25 mouse cellular contexts compared by ENCODE assay signal in genomic region chr5:147494791-147495376, GRCm38 (mm10).
DNase-seq lines count a peak whose midpoint lies in the region; ATAC-seq and TF ChIP-seq lines count a peak whose summit lies in the region.
"Had no signal": no experiment of that assay in that cellular context is flagged by ENCODE, and none has a peak within 500 bp of the region (broad histone marks: within the 10 kb centered on the region; RNA-seq: fewer than 3 reads in every experiment).

No protein-coding gene starts in this region.

- TF ChIP-seq EP300 in liver, postnatal 0 days (IDR thresholded peaks at IDR 0.05; ENCODE audit: low read depth), result no peak

- no peaks in the 10 kb centered on the region for H3K9me3 ChIP-seq in liver, embryonic 11.5 days (ENCODE audit: control insufficient read depth, low read length)
- no peaks in the 10 kb centered on the region for H3K9me3 ChIP-seq in liver, postnatal 0 days (ENCODE audit: low read length)
- H3K9me3 ChIP-seq: embryonic facial prominence, embryonic 12.5 days; forebrain, embryonic 12.5 days; hindbrain, embryonic 13.5 days; limb, embryonic 12.5 days; midbrain, embryonic 12.5 days; stomach, embryonic 15.5 days had no signal

- H3K79me2 ChIP-seq in liver, adult 2 months (ENCODE audit: control insufficient read depth, insufficient read depth, low read length), result peaks cover 20% of the 10 kb centered on the region; the same call in 1 of the 2 replicates

- intact Hi-C loops in heart, postnatal 14 days (cut with DNase I), result no loop called here

- H3K27ac ChIP-seq in liver, adult 2 months (replicated peaks; ENCODE audit: insufficient read depth, low read depth, low read length), result peak overlapping the region; percentile 13; the same call in 1 of the 2 replicates
- peak overlapping the region; percentile 40; the same call in 1 of the 2 replicates for H3K27ac ChIP-seq in liver, embryonic 11.5 days (ENCODE audit: low read depth, low read length)
- peak overlapping the region; percentile 9 for H3K27ac ChIP-seq in liver, postnatal 0 days (ENCODE audit: low read depth)
- H3K27ac ChIP-seq: embryonic facial prominence, embryonic 12.5 days; forebrain, embryonic 12.5 days; gastrocnemius, adult 2 months; hindbrain, embryonic 13.5 days; limb, embryonic 12.5 days; midbrain, embryonic 12.5 days; stomach, embryonic 15.5 days had no signal

- TF ChIP-seq CTCF in liver, adult 2 months (IDR thresholded peaks at IDR 0.05; ENCODE audit: low read depth, low read length), result no peak
- TF ChIP-seq CTCF in liver, postnatal 0 days (IDR thresholded peaks at IDR 0.05; ENCODE audit: low read depth), result no peak

- H3K4me1 ChIP-seq in liver, adult 2 months (ENCODE audit: control insufficient read depth, insufficient read depth, low read length), result peaks cover 9% of the 10 kb centered on the region
- H3K4me1 ChIP-seq in liver, embryonic 11.5 days (replicated peaks; ENCODE audit: control insufficient read depth, insufficient read depth, low read length), result peaks cover 30% of the 10 kb centered on the region
- peaks cover 29% of the 10 kb centered on the region for H3K4me1 ChIP-seq in liver, postnatal 0 days (ENCODE audit: insufficient read depth)
- H3K4me1 ChIP-seq: embryonic facial prominence, embryonic 12.5 days; forebrain, embryonic 12.5 days; midbrain, embryonic 12.5 days; stomach, embryonic 15.5 days had no signal

- no peak overlapping the region for H3K4me3 ChIP-seq in liver, adult 2 months (ENCODE audit: insufficient read depth, low read depth, low read length)
- no peak overlapping the region for H3K4me3 ChIP-seq in liver, embryonic 11.5 days (ENCODE audit: low read depth, low read length)
- no peak overlapping the region for H3K4me3 ChIP-seq in liver, postnatal 0 days (ENCODE audit: low read depth, low read length)
- H3K4me3 ChIP-seq: embryonic facial prominence, embryonic 12.5 days; erythroblast, embryonic 14.5 days; forebrain, embryonic 12.5 days; gastrocnemius, adult 2 months; hindbrain, embryonic 13.5 days; limb, embryonic 12.5 days; midbrain, embryonic 12.5 days; stomach, embryonic 15.5 days had no signal

- ATAC-seq in liver, embryonic 11.5 days (replicated peaks; ENCODE audit: low FRiP score), result no peak
- peak; percentile 49 for ATAC-seq in liver, postnatal 0 days
- ATAC-seq: CD4-positive, CD25-positive, alpha-beta regulatory T cell, adult 4 months; Patski had no signal

- WGBS in liver, adult 2 months, result 75% methylated on average over 10 of the region's 10 CpGs
- WGBS in liver, embryonic 11.5 days, result 56% methylated on average over 10 of the region's 10 CpGs
- 58% methylated on average over 10 of the region's 10 CpGs for WGBS in liver, postnatal 0 days (ENCODE audit: insufficient replicate concordance)

- DNase-seq in heart, adult 11 months, result peak; percentile 56
- no peak for DNase-seq in heart, postnatal 14 days
- DNase-seq in liver, adult 2 months (ENCODE audit: extremely low read depth, low read depth, low spot score), result no peak
- no peak for DNase-seq in liver
- DNase-seq in liver, embryonic 11.5 days (ENCODE audit: low spot score), result no peak
- DNase-seq in liver, postnatal 0 days, result no peak
- no peak for DNase-seq in kidney, adult 18-20 months
- DNase-seq in kidney, postnatal 25 days, result no peak
- DNase-seq: adrenal gland, postnatal 36 days; cerebellum, adult 11 months; cerebellum, postnatal 10 days; gastrocnemius, adult 2 months; kidney, adult 11 months; lung, embryonic 14.5 days; lung, postnatal 4 days; thymus, postnatal 36 days had no signal

- H3K4me2 ChIP-seq in liver, embryonic 11.5 days, result no peak overlapping the region
- no peak overlapping the region for H3K4me2 ChIP-seq in liver, postnatal 0 days (ENCODE audit: low read depth, low read length)
- H3K4me2 ChIP-seq: embryonic facial prominence, embryonic 12.5 days; forebrain, embryonic 12.5 days; hindbrain, embryonic 13.5 days; limb, embryonic 12.5 days; lung, embryonic 14.5 days; midbrain, embryonic 12.5 days; stomach, embryonic 15.5 days had no signal

- no peaks in the 10 kb centered on the region for H3K27me3 ChIP-seq in liver, adult 2 months (ENCODE audit: control insufficient read depth, insufficient read depth, low read length)
- H3K27me3 ChIP-seq in liver, embryonic 11.5 days (replicated peaks; ENCODE audit: control insufficient read depth, insufficient read depth, low read length), result no peaks in the 10 kb centered on the region
- H3K27me3 ChIP-seq in liver, postnatal 0 days (ENCODE audit: insufficient read depth, low read length), result no peaks in the 10 kb centered on the region
- H3K27me3 ChIP-seq: embryonic facial prominence, embryonic 12.5 days; forebrain, embryonic 12.5 days; hindbrain, embryonic 13.5 days; limb, embryonic 12.5 days; midbrain, embryonic 12.5 days; Patski; stomach, embryonic 15.5 days had no signal

- peaks cover 6% of the 10 kb centered on the region; the same call in 1 of the 2 replicates for H3K36me3 ChIP-seq in liver, adult 2 months (ENCODE audit: control insufficient read depth, insufficient read depth, low read length)
- H3K36me3 ChIP-seq in liver, embryonic 11.5 days (ENCODE audit: control insufficient read depth, insufficient read depth, low read length), result no peaks in the 10 kb centered on the region
- H3K36me3 ChIP-seq in liver, postnatal 0 days (replicated peaks; ENCODE audit: insufficient read depth, low read length), result peaks cover 7% of the 10 kb centered on the region
- H3K36me3 ChIP-seq: embryonic facial prominence, embryonic 12.5 days; forebrain, embryonic 12.5 days; hindbrain, embryonic 13.5 days; midbrain, embryonic 12.5 days; stomach, embryonic 15.5 days had no signal

- TF ChIP-seq POLR2A in liver, adult 2 months (IDR thresholded peaks at IDR 0.05; ENCODE audit: extremely low read depth, insufficient read depth, low read length), result no peak

- H3K9ac ChIP-seq in liver, adult 2 months (ENCODE audit: low read depth, low read length), result no peak overlapping the region
- H3K9ac ChIP-seq in liver, embryonic 11.5 days (ENCODE audit: low read depth, low read length), result no peak overlapping the region
- no peak overlapping the region for H3K9ac ChIP-seq in liver, postnatal 0 days (replicated peaks)
- H3K9ac ChIP-seq: embryonic facial prominence, embryonic 12.5 days; forebrain, embryonic 12.5 days; hindbrain, embryonic 13.5 days; limb, embryonic 12.5 days; lung, embryonic 14.5 days; midbrain, embryonic 12.5 days; stomach, embryonic 15.5 days had no signal
